Mouse (Mus musculus): ENCODE results near the gene Olfr430. TPM values are rescaled to one million over a fixed set of nuclear protein-coding genes. Genes with fewer than 3 reads are reported as not detected.

The Olfr430 gene
- total RNA-seq, 4 experiments from 2014 or later: not detected

Other genes starting within 250 kb of the Olfr430 start
- gene Ifi211, start 153.6 kb upstream of the Olfr430 start, total RNA-seq (2022): 1 to 10 TPM; 1.3 to 3.0 (median 1.6) TPM
- 10 to 100 TPM; 10.5 to 23.6 (median 16.3) TPM for gene Mndal, start 124.1 kb upstream of the Olfr430 start, total RNA-seq (2022)
- 10 to 100 TPM in 3 of 4 experiments, 1 to 10 TPM in 1; 8.3 to 18.8 (median 14.0) TPM for gene Ifi203, start 123.9 kb upstream of the Olfr430 start, total RNA-seq (2022)
- gene Ifi202b, start 83.9 kb upstream of the Olfr430 start, total RNA-seq (2022): not detected
- 1 to 10 TPM; 2.7 to 6.5 (median 4.3) TPM for gene Ifi205, start 34.8 kb upstream of the Olfr430 start, total RNA-seq (2022)
- not detected for gene Olfr433, start 25.9 kb upstream of the Olfr430 start, total RNA-seq (2022)
- not detected for gene Olfr432, start 17.4 kb upstream of the Olfr430 start, total RNA-seq (2022)
- not detected for gene Olfr429, start 17.7 kb downstream of the Olfr430 start, total RNA-seq (2022)
- gene Olfr427, start 30.3 kb downstream of the Olfr430 start, total RNA-seq (2022): not detected
- not detected for gene Olfr231, start 54.6 kb downstream of the Olfr430 start, total RNA-seq (2022)
- gene Olfr424, start 64.9 kb downstream of the Olfr430 start, total RNA-seq (2022): not detected
- gene Olfr420, start 89.0 kb downstream of the Olfr430 start, total RNA-seq (2022): not detected
- gene Spta1, start 106.2 kb downstream of the Olfr430 start, total RNA-seq (2022): under 1 TPM; 0.15 to 0.25 (median 0.24) TPM
- not detected for gene Olfr419, start 185.5 kb downstream of the Olfr430 start, total RNA-seq (2022)